Mouse (Mus musculus) heart, postnatal 0 days (tissue): Measurements from ENCODE around the gene Gart. TPM values are rescaled to one million over a fixed set of nuclear protein-coding genes. Genes with fewer than 3 reads are reported as not detected.

ENCODE experiments used
- ATAC-seq: fragments of 200-750 bp; cut with Nextera tagmentation; 2 replicates; pipeline ENCODE4 v1.8.0; 2017; ENCODE audit warnings: low read depth, moderate number of reproducible peaks, moderate library complexity; ENCODE audit not compliant: insufficient read depth
- DNase-seq: peaks from one replicate; pipeline ENCODE4 v3.0.0-alpha.2; 2016; ENCODE audit warnings: low spot score
- H3K27ac ChIP-seq: fragments of 300-500 bp; sonication (generic); 2 replicates; pipeline ENCODE4 v1.5.1; 2014; ENCODE audit warnings: low read depth, mild to moderate bottlenecking
- H3K27me3 ChIP-seq: fragments of 300-500 bp; sonication (generic); 2 replicates; pipeline ENCODE4 v1.6.1; 2014; ENCODE audit warnings: low read length, mixed read lengths; ENCODE audit not compliant: control insufficient read depth, insufficient read depth
- H3K36me3 ChIP-seq: fragments of 300-500 bp; sonication (generic); replicated peaks from 2 replicates; pipeline ENCODE4 v1.6.1; 2014; ENCODE audit warnings: low read length, mixed read lengths; ENCODE audit not compliant: control insufficient read depth, insufficient read depth
- H3K4me1 ChIP-seq: fragments of 300-500 bp; sonication (generic); 2 replicates; pipeline ENCODE4 v1.6.1; 2014; ENCODE audit warnings: antibody characterized with exemption; ENCODE audit not compliant: control insufficient read depth, insufficient read depth
- H3K4me2 ChIP-seq: fragments of 300-500 bp; sonication (generic); 2 replicates; pipeline ENCODE4 v1.6.1; 2014; ENCODE audit warnings: low read depth, mild to moderate bottlenecking, low read length, moderate library complexity
- H3K4me3 ChIP-seq: fragments of 300-500 bp; sonication (generic); 2 replicates; pipeline ENCODE4 v1.5.1; 2014; ENCODE audit warnings: low read depth, low read length
- H3K9ac ChIP-seq: fragments of 300-500 bp; sonication (generic); replicated peaks from 2 replicates; pipeline ENCODE4 v1.6.1; 2014; ENCODE audit warnings: low read depth, low read length, mixed read lengths
- H3K9me3 ChIP-seq: fragments of 300-500 bp; sonication (generic); replicated peaks from 2 replicates; pipeline ENCODE4 v1.6.1; 2016; ENCODE audit warnings: low read length; ENCODE audit not compliant: control insufficient read depth
- CTCF ChIP-seq: IDR thresholded peaks from 2 replicates; pipeline ENCODE4 v1.5.1; 2016; ENCODE audit warnings: antibody characterized with exemption, control low read depth, low read depth
- EP300 ChIP-seq: IDR thresholded peaks from 2 replicates; pipeline ENCODE4 v1.6.1; 2016; ENCODE audit warnings: antibody characterized with exemption, low read depth
- WGBS: fragments of 180-500 bp; shearing (Covaris S2); extraction: QIAGEN DNeasy Blood & Tissue Kit; methylation state at CpG from one replicate; pipeline ENCODE4 v1.1.7; 2014; 5-methylcytosine and 5-hydroxymethylcytosine counted together
- polyA plus RNA-seq: library from polyadenylated mRNA; unstranded; fragments of >200 nt; fragmentation: Nextera tagmentation; extraction: Ambion mirVana; gene quantifications from 2 replicates; pipeline ENCODE4 v1.2.1, GENCODE M21; 2015
- total RNA-seq: library from RNA; depleted of rRNA; stranded (reverse); fragments of >200 nt; gene quantifications from 2 replicates; pipeline ENCODE4 v1.2.3, GENCODE M21; 2014; ENCODE audit warnings: low replicate concordance; rRNA removed

Gene Gart
- total RNA-seq: 37.9 and 45.9 TPM in 2 replicates
- 42.2 and 43.9 TPM in 2 replicates for polyA plus RNA-seq

GRCm38 (mm10) chr16:91646681-91647419 is at the start of gene Gart:
Gene Gart (minus strand): TSS chr16:91646952.
- Histone ChIP-seq H3K36me3 (peaks cover 20% of the 10 kb centered on the region), H3K27me3 (no peaks in the 10 kb centered on the region), H3K4me2 (peak within 1 kb of the TSS; percentile 89), H3K27ac (peak within 1 kb of the TSS; percentile 99), H3K9me3 (no peaks in the 10 kb centered on the region), H3K4me1 (peaks cover 15% of the 10 kb centered on the region; the same call in 1 of the 2 replicates), H3K4me3 (peak within 1 kb of the TSS; percentile 84), H3K9ac (peak within 1 kb of the TSS; percentile 91)
- WGBS: under 1% methylated on average over 57 of the region's 59 CpGs
- peak; percentile 85 for ATAC-seq
- peak; percentile 91 for DNase-seq
- TF ChIP-seq EP300: no peak
- TF ChIP-seq CTCF: no peak

GRCm38 (mm10) chr16:91695108-91695755 is 48.5 kb upstream of the Gart start:
- TF ChIP-seq EP300 (no peak), CTCF (no peak)
- Histone ChIP-seq H3K4me3 (no peak overlapping the region), H3K9me3 (no peaks in the 10 kb centered on the region), H3K4me1 (no peaks in the 10 kb centered on the region), H3K27ac (no peak overlapping the region), H3K27me3 (no peaks in the 10 kb centered on the region), H3K36me3 (peaks cover 23% of the 10 kb centered on the region), H3K9ac (no peak overlapping the region), H3K4me2 (no peak overlapping the region)
- 48% methylated on average over 8 of the region's 8 CpGs for WGBS
- DNase-seq (no peak), ATAC-seq (no peak)

DNA sequence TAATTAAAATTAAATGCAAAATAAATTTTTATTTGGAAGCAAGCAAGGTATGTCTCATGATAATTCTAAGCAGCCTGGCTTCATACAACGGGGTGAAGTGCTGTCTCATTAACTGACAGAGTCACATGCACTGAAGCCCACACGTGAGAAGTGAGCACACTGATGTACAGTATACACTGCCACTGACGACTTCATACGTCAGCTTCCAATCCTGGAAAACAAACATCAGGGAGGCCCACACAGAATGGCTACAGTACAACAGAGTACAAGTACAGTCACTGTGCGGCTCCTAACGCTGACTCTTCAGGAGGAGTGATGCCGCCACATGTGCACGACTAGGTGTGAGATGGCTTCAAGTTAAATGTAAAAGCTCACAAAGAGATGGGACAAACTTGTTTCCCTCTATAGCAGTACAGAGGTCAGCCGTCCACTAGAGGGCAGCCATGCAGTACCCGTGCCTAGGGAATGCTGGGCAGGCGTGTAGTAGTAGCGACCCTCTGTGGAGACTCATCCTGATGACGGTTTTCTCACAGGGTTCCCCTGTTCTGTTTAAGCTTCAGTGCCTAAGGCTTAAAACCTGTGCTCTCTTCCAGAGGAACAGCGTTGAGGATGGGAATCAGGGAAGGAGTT is 47.8 kb upstream of the Gart start:
- peak; percentile 93 for ATAC-seq
- TF ChIP-seq CTCF (peak; percentile 98), EP300 (no peak)
- no peaks in the 10 kb centered on the region for H3K9me3 ChIP-seq
- H3K4me1 ChIP-seq: 0 out of 2 replicates have a peak, but pooled peaks cover 3% of the 10 kb centered on the region
- no peak overlapping the region for H3K9ac ChIP-seq
- no peak overlapping the region for H3K4me3 ChIP-seq
- DNase-seq: peak; percentile 79
- no peak overlapping the region for H3K27ac ChIP-seq
- H3K36me3 ChIP-seq: peaks cover 20% of the 10 kb centered on the region
- H3K27me3 ChIP-seq: no peaks in the 10 kb centered on the region
- no peak overlapping the region for H3K4me2 ChIP-seq
- WGBS: 25% methylated on average over 14 of the region's 14 CpGs

GRCm38 (mm10) chr16:91689791-91690190 is 43.0 kb upstream of the Gart start:
- no peak overlapping the region for H3K9ac ChIP-seq
- H3K27ac ChIP-seq: no peak overlapping the region
- no peaks in the 10 kb centered on the region for H3K9me3 ChIP-seq
- no peak overlapping the region for H3K4me2 ChIP-seq
- peaks cover 12% of the 10 kb centered on the region; the same call in 1 of the 2 replicates for H3K36me3 ChIP-seq
- TF ChIP-seq CTCF: no peak
- TF ChIP-seq EP300: no peak
- H3K27me3 ChIP-seq: no peaks in the 10 kb centered on the region
- peaks cover 9% of the 10 kb centered on the region; the same call in 1 of the 2 replicates for H3K4me1 ChIP-seq
- ATAC-seq (no peak), DNase-seq (no peak)
- 50% methylated on average over 7 of the region's 7 CpGs for WGBS
- no peak overlapping the region for H3K4me3 ChIP-seq

DNA sequence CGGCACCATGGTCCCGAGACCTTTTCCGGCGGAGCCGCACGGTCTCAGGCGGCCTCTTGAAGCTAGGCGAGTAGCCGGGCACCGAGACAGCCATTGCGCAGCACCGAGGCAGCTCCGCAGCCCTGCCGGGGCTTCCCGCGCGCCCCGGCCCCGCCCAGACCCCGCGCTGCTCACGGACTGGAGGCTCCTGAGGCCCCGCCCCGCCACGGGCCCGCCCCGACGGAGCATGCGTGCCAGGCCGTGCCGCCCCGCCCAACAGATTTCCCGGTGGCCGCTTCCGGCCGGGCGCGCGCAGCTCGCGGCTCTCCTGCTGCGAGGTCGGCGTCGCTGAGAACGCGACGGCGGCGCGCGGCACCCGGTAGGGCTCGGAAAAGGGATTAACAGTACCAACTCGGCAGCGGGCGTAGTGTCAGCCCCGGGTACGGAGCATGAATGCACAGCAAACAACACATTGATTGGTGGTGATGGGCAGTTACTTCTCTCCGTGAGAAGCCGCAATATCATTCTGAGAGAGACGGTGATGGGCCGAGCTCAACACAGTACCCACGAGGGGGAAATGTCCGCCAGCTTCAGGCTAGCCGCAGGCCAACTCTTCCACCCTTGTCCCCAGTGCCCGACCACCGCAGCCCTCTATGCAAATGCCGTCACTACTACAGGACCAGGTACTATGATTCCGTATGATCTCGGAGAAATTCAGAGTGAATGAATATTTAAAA is 42.0 kb upstream of the Gart start, which contains the start of gene Donson:
Gene Donson, minus strand, starts transcription at position 152 of the 716 bp plus-strand sequence.
- Histone ChIP-seq H3K36me3 (peaks cover 22% of the 10 kb centered on the region), H3K9me3 (no peaks in the 10 kb centered on the region), H3K4me2 (peak within 1 kb of the TSS; percentile 99), H3K4me3 (peak within 1 kb of the TSS; percentile 93), H3K4me1 (peaks cover 9% of the 10 kb centered on the region; the same call in 1 of the 2 replicates), H3K9ac (peak within 1 kb of the TSS; percentile 84), H3K27ac (peak within 1 kb of the TSS; percentile 78), H3K27me3 (no peaks in the 10 kb centered on the region)
- ATAC-seq: peak; percentile 99
- under 1% methylated on average over 65 of the region's 71 CpGs for WGBS
- no peak for TF ChIP-seq EP300
- no peak for TF ChIP-seq CTCF
- DNase-seq: peak; percentile 84
